Mouse (Mus musculus) ovary, adult 2 months (tissue): ENCODE results near the gene Gnpda2. TPM values are rescaled to one million over a fixed set of nuclear protein-coding genes. Genes with fewer than 3 reads are reported as not detected.

Experiments used
- polyA plus RNA-seq: library from polyadenylated mRNA; depleted of rRNA; stranded (reverse); fragments of >200 nt; gene quantifications from 2 replicates; pipeline ENCODE4 v1.2.3, GENCODE M21; 2012; rRNA removed

The Gnpda2 gene
- 7.1 and 14.3 TPM in 2 replicates for polyA plus RNA-seq

DNA sequence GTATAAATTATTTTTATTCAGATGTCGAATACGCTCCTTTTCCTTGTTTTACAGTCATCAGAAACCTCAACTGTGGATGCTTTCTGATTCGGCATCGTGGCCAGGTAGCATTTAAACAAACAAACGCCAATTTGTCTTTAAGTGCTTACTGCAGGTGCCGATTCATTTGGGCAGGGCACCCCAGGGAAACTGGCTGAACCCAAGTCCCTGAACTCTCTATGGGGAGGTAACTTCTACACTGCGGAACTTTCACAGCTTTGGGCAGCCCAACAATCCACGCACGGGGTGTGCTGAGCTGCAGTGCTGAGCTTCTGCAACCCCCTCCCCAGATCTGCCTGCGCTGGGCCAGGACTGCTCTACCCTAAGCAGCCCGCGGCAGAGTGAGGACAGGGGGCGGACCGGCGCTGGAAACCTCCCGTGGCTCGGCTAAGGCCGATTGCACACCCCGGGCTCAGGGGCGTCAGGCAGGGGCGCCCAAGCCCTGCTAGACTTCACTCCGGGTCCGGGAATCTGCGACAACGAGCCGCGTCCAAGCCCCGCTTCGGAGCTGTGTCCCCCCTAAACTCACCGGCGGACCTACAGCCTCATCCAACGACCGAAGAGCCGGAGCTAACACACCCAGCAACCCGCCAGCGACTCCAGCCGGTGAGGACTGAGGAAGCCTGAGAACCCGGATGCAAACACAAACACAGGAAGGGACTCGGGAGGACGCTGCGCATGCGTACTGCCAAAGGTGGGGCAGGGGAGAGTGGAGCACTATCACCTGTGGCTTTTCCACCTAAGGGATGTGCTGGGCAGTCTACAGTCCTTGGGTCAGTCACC, at the start of gene Gnpda2:
Gene Gnpda2, minus strand, starts transcription at position 701 of the 822 bp plus-strand sequence.

DNA sequence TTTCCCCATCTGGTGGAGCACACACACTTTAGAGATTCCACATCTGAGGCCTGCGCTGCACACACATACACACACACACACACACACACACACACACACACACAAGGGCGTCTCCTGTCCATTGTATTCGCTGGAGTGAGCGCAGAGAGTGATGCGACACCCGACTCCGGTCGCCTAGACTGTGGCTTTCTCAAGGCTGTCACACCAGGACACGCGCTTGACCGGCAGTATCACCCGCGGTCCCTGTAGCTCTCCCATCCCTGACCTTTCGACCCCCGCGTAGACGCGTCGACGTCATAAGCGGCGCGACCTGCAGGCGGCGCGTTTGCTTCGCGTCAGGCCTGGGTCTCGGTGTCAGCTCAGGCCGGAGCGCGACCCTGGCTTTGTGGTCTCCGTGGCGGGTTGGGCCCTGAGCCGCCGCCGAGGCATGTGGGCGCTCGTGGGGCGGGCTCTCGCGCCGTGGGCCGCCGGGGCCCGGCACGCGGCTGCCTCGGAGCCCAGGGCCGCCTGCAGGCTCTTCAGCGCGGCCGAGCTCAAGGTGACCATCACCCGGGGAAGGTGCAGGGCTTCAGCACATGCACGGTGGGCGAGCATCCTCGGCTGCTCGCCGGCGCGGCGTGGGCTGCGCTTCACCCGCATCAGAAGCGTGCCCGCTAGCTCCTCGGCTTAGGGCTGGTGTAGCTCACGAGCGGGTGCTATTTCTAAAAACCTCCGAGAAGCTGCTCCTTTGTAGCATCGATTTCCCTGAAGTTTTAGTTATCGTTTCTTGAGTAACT, 35.3 kb downstream of the Gnpda2 start, which contains the start of gene Guf1:
Gene Guf1, plus strand, starts transcription at position 296 of the 776 bp plus-strand sequence.

DNA sequence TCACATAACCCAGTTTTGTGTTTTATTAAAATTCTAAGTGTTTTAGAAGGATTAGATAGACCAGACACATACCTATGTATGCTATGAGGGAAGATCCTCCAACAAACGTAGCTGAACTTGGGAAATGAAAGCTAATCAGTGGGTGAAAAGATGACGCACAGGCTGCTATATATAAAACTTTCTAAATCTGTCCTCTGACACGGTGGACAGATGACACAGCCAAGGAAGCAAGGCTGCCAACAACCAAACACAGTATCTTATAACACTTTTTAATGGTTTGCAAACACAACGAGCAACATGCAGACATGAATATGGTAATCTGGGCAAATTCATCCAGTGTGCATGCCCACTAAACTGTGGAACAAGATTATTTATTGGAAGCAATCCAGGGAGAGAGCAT, 49.7 kb downstream of the Gnpda2 start, which contains the start of gene Yipf7:
Gene Yipf7, minus strand, starts transcription at position 160 of the 400 bp plus-strand sequence.

Other genes starting within 250 kb of the Gnpda2 start
- not detected in 2 replicates for gene Yipf7, start 49.7 kb downstream of the Gnpda2 start, polyA plus RNA-seq
- 6.2 and 12.3 TPM in 2 replicates for gene Guf1, start 35.4 kb downstream of the Gnpda2 start, polyA plus RNA-seq